Mouse (Mus musculus) stomach, embryonic 15.5 days (tissue): Measurements from ENCODE around the gene Gm49369. TPM values are rescaled to one million over a fixed set of nuclear protein-coding genes. Genes with fewer than 3 reads are reported as not detected.
"Not testable (repeated sequence)": the region's sequence is repeated elsewhere in the genome, so short reads cannot be mapped to it uniquely, and the experiment has no call there.

Experiments
- ATAC-seq: fragments of 200-750 bp; cut with Nextera tagmentation; 2 replicates; pipeline ENCODE4 v1.8.0; 2017; ENCODE audit warnings: low read depth, moderate number of reproducible peaks, moderate TSS enrichment; ENCODE audit not compliant: insufficient read depth, low FRiP score
- H3K27ac ChIP-seq: fragments of 300-500 bp; sonication (generic); 2 replicates; pipeline ENCODE4 v1.5.1; 2015; ENCODE audit warnings: mild to moderate bottlenecking, inconsistent platforms
- H3K27me3 ChIP-seq: fragments of 300-500 bp; sonication (generic); replicated peaks from 2 replicates; pipeline ENCODE4 v1.6.1; 2015; ENCODE audit warnings: inconsistent platforms
- H3K36me3 ChIP-seq: fragments of 300-500 bp; sonication (generic); 2 replicates; pipeline ENCODE4 v1.6.1; 2015; ENCODE audit warnings: inconsistent platforms
- H3K4me1 ChIP-seq: fragments of 300-500 bp; sonication (generic); 2 replicates; pipeline ENCODE4 v1.6.1; 2015; ENCODE audit warnings: inconsistent platforms
- H3K4me2 ChIP-seq: fragments of 300-500 bp; sonication (generic); 2 replicates; pipeline ENCODE4 v1.6.1; 2015; ENCODE audit warnings: mild to moderate bottlenecking, inconsistent platforms
- H3K4me3 ChIP-seq: fragments of 300-500 bp; sonication (generic); replicated peaks from 2 replicates; pipeline ENCODE4 v1.5.1; 2015; ENCODE audit warnings: inconsistent platforms
- H3K9ac ChIP-seq: fragments of 300-500 bp; sonication (generic); 2 replicates; pipeline ENCODE4 v1.6.1; 2015; ENCODE audit warnings: inconsistent platforms
- H3K9me3 ChIP-seq: fragments of 300-500 bp; sonication (generic); 2 replicates; pipeline ENCODE4 v1.6.1; 2016; ENCODE audit warnings: inconsistent platforms
- WGBS: fragments of 180-500 bp; shearing (Covaris S2); methylation state at CpG from one replicate; pipeline ENCODE4 v1.1.7; 2015; 5-methylcytosine and 5-hydroxymethylcytosine counted together
- polyA plus RNA-seq: library from polyadenylated mRNA; unstranded; fragments of >200 nt; fragmentation: Nextera tagmentation; extraction: Ambion mirVana; gene quantifications from 2 replicates; pipeline ENCODE4 v1.2.1, GENCODE M21; 2015

The Gm49369 gene
- polyA plus RNA-seq, 1 experiment from 2014 or later, result 0.58 TPM

GRCm38 (mm10) chr7:142340269-142340970 lies 42.0 kb downstream of the Gm49369 start:
- ATAC-seq, result peak; percentile 21; the same call in 1 of the 2 replicates
- Histone ChIP-seq H3K36me3 (no peaks in the 10 kb centered on the region), H3K9ac (no peak overlapping the region)

GRCm38 (mm10) chr7:142335151-142335550 lies 47.3 kb downstream of the Gm49369 start:
- ATAC-seq, result no peak
- H3K36me3 ChIP-seq, result no peaks in the 10 kb centered on the region
- H3K9ac ChIP-seq, result no peak overlapping the region
- 88% methylated on average over 8 of the region's 8 CpGs for WGBS
- no peaks in the 10 kb centered on the region for H3K9me3 ChIP-seq
- H3K27ac ChIP-seq, result no peak overlapping the region
- no peak overlapping the region for H3K4me3 ChIP-seq
- H3K4me2 ChIP-seq, result no peak overlapping the region
- H3K27me3 ChIP-seq, result no peaks in the 10 kb centered on the region
- peaks cover 13% of the 10 kb centered on the region; the same call in 1 of the 2 replicates for H3K4me1 ChIP-seq

More at GRCm38 (mm10) chr7:142340269-142340970, 42.0 kb downstream of the Gm49369 start:
- 55% methylated on average over 10 of the region's 10 CpGs for whole genome bisulfite sequencing
- Histone ChIP-seq H3K4me1 (peaks cover 6% of the 10 kb centered on the region; the same call in 1 of the 2 replicates), H3K27ac (peak overlapping the region; percentile 22; the same call in 1 of the 2 replicates), H3K4me2 (no peak overlapping the region; the same call in 1 of the 2 replicates), H3K4me3 (no peak overlapping the region), H3K9me3 (no peaks in the 10 kb centered on the region), H3K27me3 (no peaks in the 10 kb centered on the region)

- no peak overlapping the region for H3K27ac ChIP-seq
- no peak overlapping the region for H3K9ac ChIP-seq
These were observed 48.2 kb downstream of the Gm49369 start for GRCm38 (mm10) chr7:142334246-142334645.

GRCm38 (mm10) chr7:142332741-142333140 lies 49.7 kb downstream of the Gm49369 start:
- H3K9me3 ChIP-seq, H3K36me3 ChIP-seq, H3K4me3 ChIP-seq, H3K27me3 ChIP-seq, ATAC-seq, H3K9ac ChIP-seq, H3K4me2 ChIP-seq: not testable (repeated sequence)
- peaks cover 27% of the 10 kb centered on the region; the same call in 1 of the 2 replicates for H3K4me1 ChIP-seq
- peak overlapping the region; percentile 54; the same call in 1 of the 2 replicates for H3K27ac ChIP-seq
- WGBS, result 63% methylated on average over 6 of the region's 9 CpGs

More at GRCm38 (mm10) chr7:142334246-142334645, 48.2 kb downstream of the Gm49369 start:
- peaks cover 21% of the 10 kb centered on the region; the same call in 1 of the 2 replicates for H3K4me1 ChIP-seq
- no peaks in the 10 kb centered on the region for H3K27me3 ChIP-seq
- WGBS, result 4% methylated on average over 3 of the region's 3 CpGs
- ATAC-seq, result peak; percentile 72; the same call in 1 of the 2 replicates
- no peaks in the 10 kb centered on the region for H3K9me3 ChIP-seq
- no peak overlapping the region for H3K4me3 ChIP-seq
- H3K36me3 ChIP-seq, result no peaks in the 10 kb centered on the region
- no peak overlapping the region for H3K4me2 ChIP-seq

- 85% methylated on average over 4 of the region's 4 CpGs for WGBS
- peak overlapping the region; percentile 63; the same call in 1 of the 2 replicates for H3K27ac ChIP-seq
- H3K4me3 ChIP-seq, result no peak overlapping the region
- H3K27me3 ChIP-seq, result no peaks in the 10 kb centered on the region
- no peak for ATAC-seq
- H3K4me2 ChIP-seq, result no peak overlapping the region
- no peak overlapping the region for H3K9ac ChIP-seq
- H3K9me3 ChIP-seq, result no peaks in the 10 kb centered on the region
- H3K36me3 ChIP-seq, result no peaks in the 10 kb centered on the region
- peaks cover 33% of the 10 kb centered on the region for H3K4me1 ChIP-seq
These were observed 51.2 kb downstream of the Gm49369 start for GRCm38 (mm10) chr7:142331281-142331680.

- WGBS, result 28% methylated on average over 9 of the region's 9 CpGs
- H3K4me2 ChIP-seq, result no peak overlapping the region
- no peaks in the 10 kb centered on the region for H3K9me3 ChIP-seq
- H3K27me3 ChIP-seq, result no peaks in the 10 kb centered on the region
- H3K4me1 ChIP-seq, result peaks cover 33% of the 10 kb centered on the region
- peak; percentile 64 for ATAC-seq
- no peak overlapping the region for H3K4me3 ChIP-seq
- peak overlapping the region; percentile 63 for H3K27ac ChIP-seq
- H3K36me3 ChIP-seq, result no peaks in the 10 kb centered on the region
- no peak overlapping the region for H3K9ac ChIP-seq
These were observed 52.2 kb downstream of the Gm49369 start for GRCm38 (mm10) chr7:142330271-142330724.

GRCm38 (mm10) chr7:142328507-142328906 lies 54.0 kb downstream of the Gm49369 start:
- Histone ChIP-seq H3K9ac (no peak overlapping the region), H3K4me1 (peaks cover 29% of the 10 kb centered on the region), H3K36me3 (no peaks in the 10 kb centered on the region), H3K27me3 (no peaks in the 10 kb centered on the region), H3K4me3 (no peak overlapping the region), H3K27ac (peak overlapping the region; percentile 79; the same call in 1 of the 2 replicates), H3K4me2 (no peak overlapping the region), H3K9me3 (no peaks in the 10 kb centered on the region)
- no peak for ATAC-seq
- 73% methylated on average over 3 of the region's 3 CpGs for WGBS

GRCm38 (mm10) chr7:142326714-142327445 lies 55.6 kb downstream of the Gm49369 start:
- H3K9me3 ChIP-seq, result no peaks in the 10 kb centered on the region
- H3K4me3 ChIP-seq, result no peak overlapping the region
- peaks cover 29% of the 10 kb centered on the region for H3K4me1 ChIP-seq
- ATAC-seq, result 0 out of 2 replicates have a peak, but pooled peaks have one; percentile 36
- no peak overlapping the region for H3K9ac ChIP-seq
- H3K36me3 ChIP-seq, result no peaks in the 10 kb centered on the region
- no peaks in the 10 kb centered on the region for H3K27me3 ChIP-seq
- H3K27ac ChIP-seq, result peak overlapping the region; percentile 79
- no peak overlapping the region for H3K4me2 ChIP-seq
- 22% methylated on average over 9 of the region's 9 CpGs for WGBS

GRCm38 (mm10) chr7:142323396-142324117 lies 58.9 kb downstream of the Gm49369 start:
- peaks cover 19% of the 10 kb centered on the region for H3K4me1 ChIP-seq
- H3K4me3 ChIP-seq, result no peak overlapping the region
- no peak overlapping the region for H3K4me2 ChIP-seq
- H3K36me3 ChIP-seq, result no peaks in the 10 kb centered on the region
- H3K27ac ChIP-seq, result peak overlapping the region; percentile 82
- no peaks in the 10 kb centered on the region for H3K9me3 ChIP-seq
- WGBS, result 61% methylated on average over 12 of the region's 12 CpGs
- H3K27me3 ChIP-seq, result no peaks in the 10 kb centered on the region
- peak; percentile 32; the same call in 1 of the 2 replicates for ATAC-seq
- H3K9ac ChIP-seq, result no peak overlapping the region

- H3K9me3 ChIP-seq, result no peaks in the 10 kb centered on the region
- no peak for ATAC-seq
- H3K9ac ChIP-seq, result no peak overlapping the region
- no peaks in the 10 kb centered on the region for H3K36me3 ChIP-seq
- no peaks in the 10 kb centered on the region for H3K27me3 ChIP-seq
- no peak overlapping the region for H3K4me3 ChIP-seq
- peak overlapping the region; percentile 82 for H3K27ac ChIP-seq
- WGBS, result 81% methylated on average over 6 of the region's 6 CpGs
- peaks cover 18% of the 10 kb centered on the region for H3K4me1 ChIP-seq
- no peak overlapping the region for H3K4me2 ChIP-seq
These were observed 59.8 kb downstream of the Gm49369 start for GRCm38 (mm10) chr7:142322641-142323040.

GRCm38 (mm10) chr7:142321637-142322306 lies 60.7 kb downstream of the Gm49369 start:
- not testable (repeated sequence) for H3K27me3 ChIP-seq, H3K4me2 ChIP-seq, H3K4me3 ChIP-seq, H3K36me3 ChIP-seq, ATAC-seq, H3K9me3 ChIP-seq, H3K9ac ChIP-seq
- Histone ChIP-seq H3K27ac (peak overlapping the region; percentile 82), H3K4me1 (peaks cover 14% of the 10 kb centered on the region)
- WGBS, result 60% methylated on average over 6 of the region's 10 CpGs
